Mouse (Mus musculus): ENCODE data around the gene Nme7.

Nme7 gene

GRCm38 (mm10) chr1:164303821-164304220, at the start of gene Nme7:
TSS of gene Nme7 (plus strand) at chr1:164304121.
- DNase-seq = no peak

- DNase-seq = no peak
These were observed 49.1 kb upstream of the Nme7 start for GRCm38 (mm10) chr1:164254836-164255235.

- DNase-seq = no peak
These were observed 43.5 kb upstream of the Nme7 start for GRCm38 (mm10) chr1:164260171-164261028.

- DNase-seq = no peak
These were observed 42.4 kb upstream of the Nme7 start for GRCm38 (mm10) chr1:164261553-164261952.

GRCm38 (mm10) chr1:164270941-164271340, 33.0 kb upstream of the Nme7 start:
- DNase-seq = no peak

GRCm38 (mm10) chr1:164273659-164274058, 30.3 kb upstream of the Nme7 start:
- no peak for DNase-seq

GRCm38 (mm10) chr1:164275455-164275954, 28.4 kb upstream of the Nme7 start, which contains the start of gene Ccdc181:
TSS of gene Ccdc181 (plus strand) at chr1:164275585.
- DNase-seq = peak; percentile 95

- no peak for DNase-seq
These were observed 27.4 kb upstream of the Nme7 start for GRCm38 (mm10) chr1:164276552-164276951.

- no peak for DNase-seq
These were observed 24.6 kb upstream of the Nme7 start for GRCm38 (mm10) chr1:164279332-164279731.

- DNase-seq = no peak
These were observed 19.9 kb upstream of the Nme7 start for GRCm38 (mm10) chr1:164284007-164284406.

GRCm38 (mm10) chr1:164287406-164287805, 16.5 kb upstream of the Nme7 start:
- peak; percentile 58 for DNase-seq

GRCm38 (mm10) chr1:164292040-164292439, 11.9 kb upstream of the Nme7 start:
- no peak for DNase-seq

GRCm38 (mm10) chr1:164294071-164294470, 9.8 kb upstream of the Nme7 start:
- no peak for DNase-seq

- DNase-seq = no peak
These were observed 7.4 kb upstream of the Nme7 start for GRCm38 (mm10) chr1:164296473-164296872.

- DNase-seq = no peak
These were observed 2.0 kb upstream of the Nme7 start for GRCm38 (mm10) chr1:164301949-164302348.

- DNase-seq = peak; percentile 94
These were observed 3.3 kb downstream of the Nme7 start, which contains the start of gene Blzf1 for GRCm38 (mm10) chr1:164307124-164307751. TSS of gene Blzf1 (minus strand) at chr1:164307489.

GRCm38 (mm10) chr1:164307922-164308321, 4.0 kb downstream of the Nme7 start:
- no peak for DNase-seq

GRCm38 (mm10) chr1:164314085-164314484, 10.2 kb downstream of the Nme7 start:
- DNase-seq = no peak

- DNase-seq = peak; percentile 11
These were observed 11.3 kb downstream of the Nme7 start for GRCm38 (mm10) chr1:164315266-164315665.

GRCm38 (mm10) chr1:164316697-164317096, 12.8 kb downstream of the Nme7 start:
- peak; percentile 58 for DNase-seq

- DNase-seq = no peak
These were observed 13.3 kb downstream of the Nme7 start for GRCm38 (mm10) chr1:164317261-164317660.

- no peak for DNase-seq
These were observed 14.6 kb downstream of the Nme7 start for GRCm38 (mm10) chr1:164318474-164318873.

- no peak for DNase-seq
These were observed 15.7 kb downstream of the Nme7 start for GRCm38 (mm10) chr1:164319542-164320140.
